Mouse (Mus musculus) erythroblast, embryonic 14.5 days (primary cell): ENCODE measurements around the gene 6430531B16Rik. TPM values are rescaled to one million over a fixed set of nuclear protein-coding genes. Genes with fewer than 3 reads are reported as not detected.

Experiments used
- H3K27me3 ChIP-seq: 2 replicates; pipeline ENCODE4 v1.6.1; 2012; ENCODE audit warnings: inconsistent platforms; ENCODE audit not compliant: control insufficient read depth
- H3K36me3 ChIP-seq: 2 replicates; pipeline ENCODE4 v1.6.1; 2012; ENCODE audit warnings: mild to moderate bottlenecking, inconsistent platforms; ENCODE audit not compliant: control insufficient read depth
- H3K4me1 ChIP-seq: 2 replicates; pipeline ENCODE4 v1.6.1; 2012; ENCODE audit warnings: inconsistent platforms; ENCODE audit not compliant: control insufficient read depth
- H3K4me3 ChIP-seq: replicated peaks from 2 replicates; pipeline ENCODE3; 2012; ENCODE audit warnings: moderate library complexity, mild to moderate bottlenecking, inconsistent platforms
- H3K9me3 ChIP-seq: 2 replicates; pipeline ENCODE4 v1.6.1; 2012; ENCODE audit warnings: low read length, inconsistent platforms, mixed read lengths; ENCODE audit not compliant: control insufficient read depth
- GATA1 ChIP-seq: IDR thresholded peaks from 2 replicates; pipeline ENCODE4 v1.6.1; 2012; ENCODE audit warnings: low read length, inconsistent platforms, mixed read lengths
- TAL1 ChIP-seq: IDR thresholded peaks from 3 replicates; pipeline ENCODE4 v1.6.1; 2012; ENCODE audit warnings: low read length, inconsistent platforms, mixed read lengths
- polyA plus RNA-seq: library from polyadenylated mRNA; stranded (reverse); fragments of >175 nt; gene quantifications from 2 replicates; pipeline ENCODE4 v1.2.3, GENCODE M21; 2012

The 6430531B16Rik gene
- polyA plus RNA-seq, 1 experiment, result not detected

DNA sequence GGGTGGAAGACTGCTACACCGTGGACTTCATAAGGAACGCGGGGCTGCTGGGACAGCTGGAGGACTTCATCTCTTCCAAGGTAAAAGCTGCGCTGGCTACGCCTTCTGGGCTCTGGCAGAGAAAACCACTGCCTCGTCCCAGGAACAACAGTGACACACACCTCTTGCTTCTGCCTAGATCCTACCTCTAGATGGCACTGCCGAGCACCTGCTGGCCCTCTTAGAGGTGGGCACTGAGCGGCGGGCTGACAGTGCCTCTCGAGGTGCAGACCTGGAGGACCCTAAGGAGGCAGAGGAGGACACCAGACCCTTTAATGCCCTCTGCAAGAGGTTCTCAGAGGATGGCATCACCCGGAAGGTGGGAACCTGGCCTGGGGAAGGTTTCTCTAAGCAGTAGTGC lies 47.8 kb downstream of the 6430531B16Rik start:
- TF ChIP-seq TAL1, result no peak
- no peak for TF ChIP-seq GATA1
- Histone ChIP-seq H3K4me1 (no peaks in the 10 kb centered on the region), H3K27me3 (no peaks in the 10 kb centered on the region), H3K36me3 (no peaks in the 10 kb centered on the region), H3K4me3 (no peak overlapping the region), H3K9me3 (no peaks in the 10 kb centered on the region)

Other genes starting within 250 kb of the 6430531B16Rik start
- gene Adgra1, start 144.6 kb downstream of the 6430531B16Rik start, polyA plus RNA-seq, result not detected in 2 replicates
- gene Kndc1, start 84.1 kb downstream of the 6430531B16Rik start, polyA plus RNA-seq, result 0.01 TPM in 1 of 2 replicates, not detected in the other
- not detected in 2 replicates for gene Utf1, start 35.0 kb downstream of the 6430531B16Rik start, polyA plus RNA-seq
- gene Adam8, start 13.8 kb upstream of the 6430531B16Rik start, polyA plus RNA-seq, result 0.05 and 0.21 TPM in 2 replicates
- gene Zfp511, start 57.6 kb upstream of the 6430531B16Rik start, polyA plus RNA-seq, result 4.2 and 4.6 TPM in 2 replicates
- gene Tubgcp2, start 57.9 kb upstream of the 6430531B16Rik start, polyA plus RNA-seq, result 1.0 and 1.5 TPM in 2 replicates
- gene Msx3, start 70.3 kb upstream of the 6430531B16Rik start, polyA plus RNA-seq, result not detected in 2 replicates
- gene Caly, start 103.8 kb upstream of the 6430531B16Rik start, polyA plus RNA-seq, result 0.04 TPM in 1 of 2 replicates, not detected in the other
- not detected in 2 replicates for gene Prap1, start 114.6 kb upstream of the 6430531B16Rik start, polyA plus RNA-seq
- 1.0 and 2.8 TPM in 2 replicates for gene Fuom, start 123.7 kb upstream of the 6430531B16Rik start, polyA plus RNA-seq
- gene Paox, start 137.0 kb upstream of the 6430531B16Rik start, polyA plus RNA-seq, result 0.14 TPM in 1 of 2 replicates, not detected in the other
- gene Echs1, start 137.7 kb upstream of the 6430531B16Rik start, polyA plus RNA-seq, result 0.14 and 0.39 TPM in 2 replicates
- gene Mtg1, start 158.8 kb upstream of the 6430531B16Rik start, polyA plus RNA-seq, result 0.30 and 0.58 TPM in 2 replicates
- gene Sprn, start 176.1 kb upstream of the 6430531B16Rik start, polyA plus RNA-seq, result not detected in 2 replicates
- gene Olfr522, start 186.0 kb upstream of the 6430531B16Rik start, polyA plus RNA-seq, result not detected in 2 replicates
- not detected in 2 replicates for gene Olfr523, start 194.5 kb upstream of the 6430531B16Rik start, polyA plus RNA-seq
- 0.03 TPM in 1 of 2 replicates, not detected in the other for gene Olfr524, start 227.2 kb upstream of the 6430531B16Rik start, polyA plus RNA-seq
- not detected in 2 replicates for gene Cd163l1, start 239.5 kb upstream of the 6430531B16Rik start, polyA plus RNA-seq